Mouse (Mus musculus) heart, adult 9 months (tissue): ENCODE measurements around the gene E130218I03Rik.

Source experiments
- DNase-seq, 2 experiments: peaks; one replicate each; pipeline ENCODE4 v3.0.0; 2022; ENCODE audit warnings: low spot score in 2 of 2

Gene E130218I03Rik

GRCm38 (mm10) chr4:134286226-134287167 lies 43.0 kb downstream of the E130218I03Rik start:
- DNase-seq, result no peak

- DNase-seq, result peak; percentile 93 to 94
Observed at GRCm38 (mm10) chr4:134287168-134287564, 43.7 kb downstream of the E130218I03Rik start.

GRCm38 (mm10) chr4:134287575-134288025 lies 44.1 kb downstream of the E130218I03Rik start, which contains the start of gene Pdik1l:
Gene Pdik1l, minus strand, starts transcription at chr4:134287895.
- DNase-seq, result peak; percentile 62 to 72

DNA sequence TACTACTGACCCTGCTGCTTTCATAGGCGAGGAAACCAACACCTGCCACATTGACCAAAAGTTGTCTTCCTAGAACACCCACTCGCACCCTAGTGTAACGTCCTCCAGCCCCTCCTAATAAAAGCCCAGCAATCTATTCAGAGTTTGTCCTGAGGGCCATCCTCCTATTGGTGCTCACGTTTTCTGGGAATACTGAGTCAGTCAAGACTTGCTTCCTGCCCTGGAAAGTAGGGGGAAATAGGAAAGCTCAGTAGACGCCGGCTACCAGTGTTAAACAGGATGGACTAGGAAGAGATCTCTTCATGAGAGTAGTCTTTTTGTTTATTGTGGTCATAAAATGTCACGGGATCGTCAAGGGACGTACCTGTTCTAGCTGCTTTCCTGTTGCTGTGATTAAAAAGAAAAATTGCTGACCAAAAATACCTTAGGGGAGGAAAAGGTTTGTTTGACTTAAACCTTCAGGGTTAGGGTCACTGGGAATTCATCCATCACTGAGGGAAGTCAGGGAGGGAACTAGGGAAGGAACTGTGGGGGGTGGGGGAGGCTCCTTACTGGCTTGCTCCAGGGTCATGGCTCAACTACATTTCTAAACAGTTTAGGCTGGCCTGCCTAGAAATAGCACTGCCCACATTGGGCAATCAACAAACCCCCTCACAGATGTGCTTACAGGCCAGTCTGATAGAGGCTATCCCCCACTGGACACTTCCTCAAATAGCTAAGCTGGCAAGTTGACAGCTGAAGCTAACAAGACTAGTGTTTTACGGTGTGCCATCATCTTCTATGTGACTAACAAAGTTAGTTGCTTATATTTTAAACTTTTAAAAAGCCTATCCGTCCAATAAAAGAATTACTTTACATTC lies 45.2 kb downstream of the E130218I03Rik start:
- peak in 1 of 2 experiments; percentile 23 for DNase-seq

DNA sequence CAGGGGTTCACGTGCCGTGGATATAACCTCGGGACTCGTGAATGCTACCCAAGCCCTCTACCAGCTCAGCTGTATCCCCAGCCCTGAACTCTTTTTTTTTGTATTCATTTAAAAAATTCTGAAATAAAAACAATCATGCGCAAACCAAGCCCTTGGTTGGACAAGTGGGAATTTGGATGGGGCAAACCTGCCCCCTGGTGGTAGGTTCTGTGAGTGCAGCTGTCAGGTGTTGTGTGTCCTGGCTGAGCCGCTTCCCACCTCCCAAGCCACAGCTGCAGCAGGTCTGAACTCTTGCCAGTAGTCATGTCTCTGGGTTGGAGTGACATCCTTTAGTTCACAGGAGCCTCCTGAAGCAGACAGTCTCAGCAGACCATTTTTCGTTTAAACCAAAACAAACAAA lies 48.6 kb downstream of the E130218I03Rik start:
- peak; percentile 19 to 68 for DNase-seq

DNA sequence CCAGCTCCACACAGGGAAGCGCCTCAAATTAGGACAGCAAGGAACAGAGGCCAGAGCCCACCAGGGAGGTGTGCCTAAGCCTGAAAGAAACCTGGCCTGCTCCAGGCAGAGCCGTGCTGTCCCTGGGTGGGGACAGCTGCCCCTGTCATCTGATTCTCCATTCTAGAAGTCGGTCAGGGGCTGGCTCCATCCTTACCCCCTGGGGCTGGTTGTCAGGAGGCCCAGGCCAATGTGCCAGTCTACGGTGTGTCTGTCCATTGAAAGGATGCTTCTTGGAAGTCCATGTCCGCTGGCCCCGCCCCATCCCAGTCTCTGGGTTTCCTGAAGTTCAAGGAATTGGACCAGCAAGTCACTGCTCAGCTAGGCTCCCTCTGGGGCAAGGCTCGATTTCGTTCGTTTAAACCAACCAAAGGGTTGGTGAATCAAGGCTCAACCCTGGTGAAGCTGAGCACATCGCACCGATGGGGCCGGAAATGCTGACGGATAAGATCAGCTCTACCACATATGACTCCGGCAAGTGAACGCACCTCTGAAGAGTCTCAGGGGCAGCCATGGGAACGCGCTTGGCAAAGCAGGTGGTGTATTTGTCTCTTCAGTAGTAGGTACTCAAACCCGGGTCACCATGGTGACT lies 49.7 kb downstream of the E130218I03Rik start:
- no peak for DNase-seq

DNA sequence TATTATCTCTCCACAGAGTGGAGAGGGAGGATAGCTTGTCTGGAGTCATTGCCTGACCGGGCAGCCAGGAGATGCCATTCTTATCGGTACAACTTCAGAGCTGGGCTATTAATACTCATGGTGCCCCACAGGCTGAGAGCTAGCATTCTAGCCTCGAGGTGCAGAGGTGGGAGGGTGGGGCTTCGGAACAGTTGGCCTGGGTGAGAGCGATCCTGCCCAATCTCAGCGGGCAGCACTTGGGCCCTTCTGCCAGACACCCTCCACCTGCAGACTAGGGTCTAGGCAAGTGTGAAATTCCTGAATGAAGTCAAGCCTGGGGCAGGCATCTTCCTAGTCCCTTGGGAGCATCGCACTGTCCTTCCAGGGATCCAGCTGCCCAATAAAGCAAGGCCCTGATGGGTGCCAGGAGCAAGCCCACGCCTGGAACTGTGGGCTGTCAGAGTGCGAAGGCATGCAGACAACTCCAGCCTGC lies 50.3 kb downstream of the E130218I03Rik start:
- peak; percentile 71 to 76 for DNase-seq
